Mouse (Mus musculus): ENCODE results near the gene Eif2d. TPM values are rescaled to one million over a fixed set of nuclear protein-coding genes. Genes with fewer than 3 reads are reported as not detected.
A peak's percentile ranks its signal among the peaks of the same experiment; 100 is the strongest.

Eif2d gene
- polyA plus RNA-seq, 1 experiment from 2014 or later: 66.6 TPM

DNA sequence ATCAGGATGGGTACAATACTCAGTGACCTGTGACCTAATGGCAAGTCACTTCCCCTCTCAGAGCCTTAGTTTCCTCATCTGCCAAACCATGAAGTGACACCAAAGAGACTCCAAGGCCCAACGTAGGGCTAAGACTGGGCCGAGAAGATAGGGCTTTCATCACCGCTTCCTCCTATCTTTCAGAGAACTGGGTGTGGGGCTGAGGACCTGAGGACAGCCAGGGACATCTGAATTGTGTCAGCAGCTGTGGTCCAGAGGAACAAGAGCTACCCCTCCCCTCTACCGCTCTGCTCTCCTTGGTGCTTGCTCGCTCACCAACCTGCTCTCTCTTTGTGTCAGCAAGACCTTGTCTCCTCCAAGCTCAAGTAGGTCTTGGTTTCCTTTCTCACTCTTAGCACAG lies 35.7 kb downstream of the Eif2d start:
- WGBS: 85% methylated on average over 5 of the region's 5 CpGs
- H3K4me3 ChIP-seq: no peak overlapping the region
- H3K4me1 ChIP-seq: no peaks in the 10 kb centered on the region
- H3K9me3 ChIP-seq: no peaks in the 10 kb centered on the region
- no peak for ATAC-seq (ENCODE audit: insufficient number of reproducible peaks, insufficient read depth, low FRiP score, low TSS enrichment)
- H3K27me3 ChIP-seq: no peaks in the 10 kb centered on the region
- H3K27ac ChIP-seq: no peak overlapping the region
- no peak overlapping the region for H3K9ac ChIP-seq
- H3K4me2 ChIP-seq (replicated peaks): no peak overlapping the region
- H3K36me3 ChIP-seq: no peaks in the 10 kb centered on the region

DNA sequence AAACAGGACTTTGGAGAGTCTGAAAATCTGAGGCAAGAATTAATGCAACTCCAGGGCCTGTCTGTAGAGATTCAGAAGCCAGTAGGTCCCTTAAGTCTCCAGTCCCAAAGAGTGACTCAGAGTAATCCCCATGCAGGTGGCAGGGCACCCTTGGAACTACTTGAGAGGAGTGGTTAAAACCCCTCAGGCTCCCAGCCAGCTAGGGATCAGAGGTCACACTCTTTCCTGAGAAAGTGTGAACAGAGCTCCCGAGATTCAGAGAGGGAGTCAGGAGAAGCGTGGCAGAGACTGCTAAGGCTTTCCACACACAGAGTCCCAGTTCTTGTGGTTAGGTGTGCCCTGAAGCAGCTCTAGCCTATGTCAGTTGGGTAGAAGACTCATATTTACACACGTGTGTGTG lies 40.8 kb downstream of the Eif2d start:
- Histone ChIP-seq H3K27ac (no peak overlapping the region), H3K4me1 (no peaks in the 10 kb centered on the region), H3K4me3 (no peak overlapping the region), H3K27me3 (no peaks in the 10 kb centered on the region), H3K9me3 (no peaks in the 10 kb centered on the region), H3K9ac (no peak overlapping the region), H3K4me2 (replicated peaks) (no peak overlapping the region), H3K36me3 (no peaks in the 10 kb centered on the region)
- WGBS: 44% methylated on average over 3 of the region's 3 CpGs
- no peak for ATAC-seq (ENCODE audit: insufficient number of reproducible peaks, insufficient read depth, low FRiP score, low TSS enrichment)

DNA sequence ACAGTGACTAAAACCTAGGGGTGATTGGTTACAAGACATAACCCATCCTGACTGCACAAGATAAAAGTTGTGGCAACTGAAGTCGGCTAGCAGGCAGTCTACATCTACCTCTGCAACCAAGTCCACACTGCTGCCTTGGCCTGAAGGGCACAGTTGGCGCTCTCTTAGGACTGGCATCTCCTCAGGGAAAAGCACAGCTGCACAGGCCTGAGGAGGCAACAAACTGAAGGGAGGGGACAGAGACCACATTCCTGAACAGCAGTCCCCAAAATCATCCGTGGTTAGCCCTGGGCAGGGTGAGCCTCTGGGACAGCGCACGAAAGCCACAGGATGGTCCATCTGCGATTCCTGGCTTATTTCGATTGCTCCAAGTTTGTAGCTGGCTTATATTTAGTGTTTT lies 42.7 kb downstream of the Eif2d start:
- H3K27ac ChIP-seq: no peak overlapping the region
- H3K36me3 ChIP-seq: no peaks in the 10 kb centered on the region
- H3K4me2 ChIP-seq (replicated peaks): no peak overlapping the region
- H3K4me1 ChIP-seq: peaks cover 11% of the 10 kb centered on the region; the same call in 1 of the 2 replicates
- 80% methylated on average over 7 of the region's 7 CpGs for WGBS
- H3K9me3 ChIP-seq: no peaks in the 10 kb centered on the region
- no peak overlapping the region for H3K4me3 ChIP-seq
- H3K9ac ChIP-seq: no peak overlapping the region
- no peak for ATAC-seq (ENCODE audit: insufficient number of reproducible peaks, insufficient read depth, low FRiP score, low TSS enrichment)
- H3K27me3 ChIP-seq: no peaks in the 10 kb centered on the region

DNA sequence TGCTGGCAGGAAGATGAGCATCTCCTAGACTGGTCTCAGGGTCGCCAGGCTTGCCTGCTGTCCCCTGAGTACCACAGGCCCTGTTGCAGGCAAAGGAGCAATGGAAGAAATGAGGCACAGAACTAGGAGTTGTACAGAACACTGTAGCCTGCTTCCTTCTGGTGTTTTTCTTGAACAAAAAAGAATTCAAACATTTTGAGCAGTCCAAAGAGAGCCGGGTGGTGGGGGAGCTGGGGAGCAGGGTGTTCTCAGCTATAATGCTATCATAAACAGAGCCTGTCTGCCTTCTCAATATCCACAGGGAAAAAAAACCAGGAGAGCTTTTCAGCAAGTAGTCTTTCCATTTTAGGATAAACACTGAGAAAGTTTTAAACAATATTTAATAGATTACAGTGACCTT lies 43.1 kb downstream of the Eif2d start:
- peaks cover 15% of the 10 kb centered on the region; the same call in 1 of the 2 replicates for H3K4me1 ChIP-seq
- H3K4me3 ChIP-seq: no peak overlapping the region
- 49% methylated on average over 2 of the region's 2 CpGs for WGBS
- H3K9me3 ChIP-seq: no peaks in the 10 kb centered on the region
- H3K4me2 ChIP-seq (replicated peaks): no peak overlapping the region
- no peak overlapping the region for H3K9ac ChIP-seq
- H3K36me3 ChIP-seq: no peaks in the 10 kb centered on the region
- no peak for ATAC-seq (ENCODE audit: insufficient number of reproducible peaks, insufficient read depth, low FRiP score, low TSS enrichment)
- no peak overlapping the region for H3K27ac ChIP-seq
- H3K27me3 ChIP-seq: no peaks in the 10 kb centered on the region

DNA sequence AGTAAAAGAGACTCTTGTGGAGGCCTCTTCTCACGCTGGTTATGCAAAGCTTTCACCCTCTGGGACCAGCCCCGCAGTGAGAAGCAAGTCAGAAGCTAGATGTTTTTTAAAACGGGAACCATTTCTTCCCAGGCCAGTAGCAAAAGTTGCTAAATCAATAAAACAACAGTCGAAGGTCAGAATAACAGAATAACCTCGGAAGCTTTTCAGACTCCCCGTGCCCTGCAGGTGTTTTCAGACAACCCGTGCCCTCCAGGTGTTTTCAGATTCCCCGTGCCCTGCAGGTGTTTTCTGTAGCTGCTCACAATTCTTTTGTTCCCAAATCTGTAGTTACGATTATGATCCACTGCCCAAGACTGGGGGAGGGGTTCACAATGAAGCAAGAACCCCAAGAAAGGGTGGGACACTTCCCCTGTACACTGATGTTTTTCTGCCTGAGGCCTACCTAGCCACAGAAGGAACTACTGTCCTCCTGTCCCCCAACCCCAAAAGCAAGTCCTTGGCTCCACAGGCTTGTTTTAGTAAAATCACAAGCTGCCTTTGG lies 45.5 kb downstream of the Eif2d start:
- WGBS: 62% methylated on average over 9 of the region's 9 CpGs
- no peaks in the 10 kb centered on the region for H3K36me3 ChIP-seq
- peaks cover 16% of the 10 kb centered on the region; the same call in 1 of the 2 replicates for H3K4me1 ChIP-seq
- H3K9ac ChIP-seq: no peak overlapping the region
- no peak overlapping the region for H3K4me3 ChIP-seq
- no peaks in the 10 kb centered on the region for H3K9me3 ChIP-seq
- H3K27ac ChIP-seq: no peak overlapping the region
- ATAC-seq (ENCODE audit: insufficient number of reproducible peaks, insufficient read depth, low FRiP score, low TSS enrichment): no peak
- no peaks in the 10 kb centered on the region for H3K27me3 ChIP-seq
- no peak overlapping the region for H3K4me2 ChIP-seq (replicated peaks)

DNA sequence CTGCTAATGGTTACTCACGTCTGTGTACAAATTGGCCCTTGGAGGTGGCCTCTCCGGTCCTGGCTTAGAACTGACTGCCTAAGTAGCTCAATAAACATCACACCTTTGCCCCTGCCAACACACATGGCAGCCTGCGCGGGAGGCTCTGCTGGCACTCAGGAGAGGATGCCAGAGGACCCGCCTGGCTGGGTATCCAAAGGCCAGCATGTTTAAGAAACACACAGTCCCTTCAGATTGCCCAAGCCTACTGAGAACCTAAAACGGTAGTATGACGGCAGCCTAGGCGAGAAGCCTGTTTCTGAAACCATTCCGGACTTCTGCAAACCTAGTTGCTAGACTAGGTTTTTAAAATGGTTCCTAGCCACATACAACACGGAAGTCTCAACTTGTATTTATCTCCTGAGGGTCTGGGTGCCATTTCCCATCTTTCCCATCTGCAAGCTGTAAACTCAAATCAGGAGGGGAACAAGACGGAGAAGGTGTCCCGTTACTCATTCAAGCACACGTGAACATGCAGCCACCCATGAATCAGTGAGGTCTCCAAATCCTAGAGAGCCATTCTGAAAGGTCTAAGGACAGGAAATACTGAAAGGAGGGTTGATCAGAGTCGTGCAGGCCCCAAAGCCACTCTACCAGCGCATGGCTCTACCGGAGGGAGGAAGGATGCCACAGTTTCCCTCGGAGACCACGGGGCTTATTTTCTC lies 46.3 kb downstream of the Eif2d start:
- 77% methylated on average over 18 of the region's 18 CpGs for WGBS
- no peak overlapping the region for H3K4me3 ChIP-seq
- no peaks in the 10 kb centered on the region for H3K9me3 ChIP-seq
- ATAC-seq (ENCODE audit: insufficient number of reproducible peaks, insufficient read depth, low FRiP score, low TSS enrichment): no peak
- H3K36me3 ChIP-seq: no peaks in the 10 kb centered on the region
- no peak overlapping the region for H3K4me2 ChIP-seq (replicated peaks)
- H3K9ac ChIP-seq: no peak overlapping the region
- peaks cover 16% of the 10 kb centered on the region; the same call in 1 of the 2 replicates for H3K4me1 ChIP-seq
- H3K27me3 ChIP-seq: no peaks in the 10 kb centered on the region
- H3K27ac ChIP-seq: no peak overlapping the region

DNA sequence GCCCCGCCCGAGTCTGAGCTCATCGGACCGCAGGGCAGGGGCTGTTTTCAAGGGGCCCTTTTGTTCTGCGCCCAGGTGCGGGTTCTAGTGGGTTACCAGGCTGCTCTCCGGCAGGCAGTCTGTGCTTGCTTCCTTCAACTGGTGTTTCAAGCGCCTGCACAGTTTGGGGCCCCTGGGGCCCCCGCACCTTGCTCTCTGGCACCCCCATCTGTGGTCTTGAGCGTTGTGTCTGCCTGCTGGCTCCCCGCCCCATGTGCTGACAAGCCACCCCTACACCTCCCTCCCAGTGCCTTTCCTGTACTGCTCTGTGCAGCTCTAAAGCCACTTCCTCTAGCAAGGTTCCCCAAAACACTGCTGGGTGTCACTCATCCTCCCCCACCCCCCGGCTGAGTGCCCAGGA lies 47.0 kb downstream of the Eif2d start:
- no peak for ATAC-seq (ENCODE audit: insufficient number of reproducible peaks, insufficient read depth, low FRiP score, low TSS enrichment)
- no peak overlapping the region for H3K4me3 ChIP-seq
- H3K27ac ChIP-seq: no peak overlapping the region
- no peak overlapping the region for H3K9ac ChIP-seq
- 60% methylated on average over 12 of the region's 12 CpGs for WGBS
- no peaks in the 10 kb centered on the region for H3K9me3 ChIP-seq
- no peaks in the 10 kb centered on the region for H3K36me3 ChIP-seq
- H3K4me2 ChIP-seq (replicated peaks): no peak overlapping the region
- peaks cover 16% of the 10 kb centered on the region; the same call in 1 of the 2 replicates for H3K4me1 ChIP-seq
- no peaks in the 10 kb centered on the region for H3K27me3 ChIP-seq

DNA sequence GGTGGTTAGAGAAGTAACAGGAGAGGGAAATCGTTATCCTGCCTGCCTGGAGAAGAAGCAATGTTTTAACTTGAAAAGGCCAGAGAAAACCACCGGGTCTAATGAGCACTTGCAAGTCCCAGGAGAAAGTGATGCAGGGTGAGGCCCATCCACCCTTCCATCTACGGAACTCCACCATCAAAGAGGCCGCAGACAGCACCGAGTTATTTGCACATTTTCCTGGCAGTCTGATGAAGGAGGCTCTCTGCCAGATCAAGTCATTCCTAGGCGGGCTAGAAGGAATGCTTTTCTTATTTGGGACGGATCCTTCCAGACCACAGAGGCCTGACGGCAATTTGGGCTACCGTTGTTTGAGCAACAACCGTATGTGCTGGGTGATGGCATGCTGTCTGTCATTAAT lies 47.6 kb downstream of the Eif2d start:
- H3K4me1 ChIP-seq: peaks cover 16% of the 10 kb centered on the region; the same call in 1 of the 2 replicates
- no peak overlapping the region for H3K27ac ChIP-seq
- no peak for ATAC-seq (ENCODE audit: insufficient number of reproducible peaks, insufficient read depth, low FRiP score, low TSS enrichment)
- no peaks in the 10 kb centered on the region for H3K36me3 ChIP-seq
- no peak overlapping the region for H3K4me3 ChIP-seq
- WGBS: 53% methylated on average over 10 of the region's 10 CpGs
- H3K27me3 ChIP-seq: no peaks in the 10 kb centered on the region
- no peak overlapping the region for H3K4me2 ChIP-seq (replicated peaks)
- no peak overlapping the region for H3K9ac ChIP-seq
- H3K9me3 ChIP-seq: no peaks in the 10 kb centered on the region

DNA sequence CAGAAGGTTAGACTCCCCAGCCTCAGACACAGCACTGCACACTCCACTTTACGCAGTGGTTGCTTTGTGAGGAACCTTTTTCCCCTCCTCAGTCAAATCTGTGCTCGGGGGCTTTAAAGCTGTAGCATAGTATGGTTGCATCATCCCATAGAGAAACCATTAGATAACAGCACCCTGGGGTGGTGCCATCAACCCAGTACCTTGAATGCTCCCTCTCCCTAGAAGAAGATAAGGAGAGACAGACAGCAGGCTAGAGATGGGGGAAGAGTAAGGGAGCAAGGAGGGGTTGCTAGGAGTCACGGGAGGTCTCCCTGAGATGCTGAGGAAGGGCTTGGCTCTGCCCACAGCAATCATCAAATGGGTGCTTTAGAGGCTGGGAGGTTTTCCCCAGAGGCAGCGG lies 48.4 kb downstream of the Eif2d start:
- Histone ChIP-seq H3K4me3 (no peak overlapping the region), H3K27ac (no peak overlapping the region), H3K4me2 (replicated peaks) (no peak overlapping the region), H3K4me1 (peaks cover 16% of the 10 kb centered on the region; the same call in 1 of the 2 replicates), H3K36me3 (no peaks in the 10 kb centered on the region), H3K9ac (no peak overlapping the region), H3K9me3 (no peaks in the 10 kb centered on the region), H3K27me3 (no peaks in the 10 kb centered on the region)
- ATAC-seq (ENCODE audit: insufficient number of reproducible peaks, insufficient read depth, low FRiP score, low TSS enrichment): no peak
- WGBS: 83% methylated on average over 4 of the region's 4 CpGs

DNA sequence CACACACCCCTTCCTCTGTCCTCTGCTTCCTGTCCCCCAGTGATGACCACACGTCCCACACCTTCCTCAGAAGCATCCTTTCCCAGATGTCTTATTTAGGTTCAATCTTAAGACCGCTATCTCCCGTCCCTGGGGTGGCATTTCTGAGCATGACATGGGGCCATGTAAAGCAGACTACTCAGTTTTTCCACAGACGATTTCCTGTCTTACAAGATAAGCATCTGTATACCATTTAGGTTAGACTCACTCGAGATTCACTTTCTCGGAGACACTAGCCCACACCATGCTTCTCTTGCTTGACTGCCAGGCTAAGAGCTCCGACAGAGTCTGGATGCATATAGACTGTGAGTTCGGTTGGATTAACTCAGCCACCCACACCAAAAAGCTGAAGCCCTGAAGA lies 51.5 kb downstream of the Eif2d start:
- H3K4me2 ChIP-seq (replicated peaks): no peak overlapping the region
- peaks cover 16% of the 10 kb centered on the region; the same call in 1 of the 2 replicates for H3K4me1 ChIP-seq
- H3K27ac ChIP-seq: no peak overlapping the region
- no peaks in the 10 kb centered on the region for H3K36me3 ChIP-seq
- WGBS: 71% methylated on average over 8 of the region's 8 CpGs
- ATAC-seq (ENCODE audit: insufficient number of reproducible peaks, insufficient read depth, low FRiP score, low TSS enrichment): no peak
- no peak overlapping the region for H3K9ac ChIP-seq
- no peaks in the 10 kb centered on the region for H3K27me3 ChIP-seq
- H3K4me3 ChIP-seq: no peak overlapping the region
- no peaks in the 10 kb centered on the region for H3K9me3 ChIP-seq

DNA sequence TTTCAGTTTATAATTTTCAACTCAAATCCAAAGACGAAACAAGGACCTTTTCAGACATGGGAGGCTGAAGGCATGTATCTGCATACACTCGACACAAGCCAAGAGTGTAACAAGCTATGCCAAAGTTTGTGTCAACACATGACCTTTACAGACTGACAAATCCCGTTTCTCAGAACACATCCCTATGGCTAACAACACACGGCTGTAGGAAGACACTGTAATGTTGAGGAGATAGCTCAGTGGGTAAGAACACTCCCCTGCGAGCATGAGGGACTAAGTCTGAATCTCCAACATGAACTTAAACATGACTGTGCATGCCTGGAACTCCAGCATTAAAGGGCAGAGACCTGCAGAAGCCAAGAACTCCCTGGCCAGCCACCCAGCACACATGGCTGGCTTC lies 53.4 kb downstream of the Eif2d start:
- ATAC-seq (ENCODE audit: insufficient number of reproducible peaks, insufficient read depth, low FRiP score, low TSS enrichment): no peak
- Histone ChIP-seq H3K9me3 (no peaks in the 10 kb centered on the region), H3K36me3 (no peaks in the 10 kb centered on the region), H3K4me2 (replicated peaks) (no peak overlapping the region), H3K27me3 (no peaks in the 10 kb centered on the region), H3K4me3 (no peak overlapping the region), H3K9ac (no peak overlapping the region), H3K4me1 (no peaks in the 10 kb centered on the region), H3K27ac (no peak overlapping the region)
- WGBS: 86% methylated on average over 5 of the region's 5 CpGs

DNA sequence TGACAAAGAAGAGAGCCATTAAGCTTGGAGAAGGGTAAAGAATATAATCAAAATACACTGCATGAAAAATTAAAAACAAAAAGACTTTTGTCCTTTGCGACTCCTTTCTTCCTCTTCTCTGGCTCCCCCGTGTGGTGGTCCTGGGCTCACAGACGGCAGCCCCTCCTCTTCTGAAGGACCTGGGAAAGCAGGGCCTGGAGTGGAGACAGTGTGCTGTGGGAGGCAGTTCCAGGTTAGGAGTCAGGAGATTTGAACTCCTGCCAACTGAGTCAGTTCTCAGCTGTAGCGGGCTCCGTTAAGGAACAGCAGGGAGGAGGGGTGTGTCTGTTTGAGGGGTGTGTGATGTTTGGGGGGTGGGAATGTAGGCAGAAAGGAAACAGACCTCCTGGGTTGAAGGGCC lies 54.5 kb downstream of the Eif2d start:
- WGBS: 4% methylated on average over 5 of the region's 5 CpGs
- ATAC-seq (ENCODE audit: insufficient number of reproducible peaks, insufficient read depth, low FRiP score, low TSS enrichment): peak; percentile 59; the same call in 1 of the 2 replicates
- H3K27ac ChIP-seq: no peak overlapping the region

More for the DNA sequence above, 54.5 kb downstream of the Eif2d start:
- no peaks in the 10 kb centered on the region for H3K9me3 ChIP-seq
- no peaks in the 10 kb centered on the region for H3K4me1 ChIP-seq
- H3K4me3 ChIP-seq: no peak overlapping the region
- no peak overlapping the region for H3K9ac ChIP-seq
- no peaks in the 10 kb centered on the region for H3K36me3 ChIP-seq
- no peaks in the 10 kb centered on the region for H3K27me3 ChIP-seq
- no peak overlapping the region for H3K4me2 ChIP-seq (replicated peaks)
